Mouse (Mus musculus): Measurements from ENCODE around the gene Endov.

The Endov gene

DNA sequence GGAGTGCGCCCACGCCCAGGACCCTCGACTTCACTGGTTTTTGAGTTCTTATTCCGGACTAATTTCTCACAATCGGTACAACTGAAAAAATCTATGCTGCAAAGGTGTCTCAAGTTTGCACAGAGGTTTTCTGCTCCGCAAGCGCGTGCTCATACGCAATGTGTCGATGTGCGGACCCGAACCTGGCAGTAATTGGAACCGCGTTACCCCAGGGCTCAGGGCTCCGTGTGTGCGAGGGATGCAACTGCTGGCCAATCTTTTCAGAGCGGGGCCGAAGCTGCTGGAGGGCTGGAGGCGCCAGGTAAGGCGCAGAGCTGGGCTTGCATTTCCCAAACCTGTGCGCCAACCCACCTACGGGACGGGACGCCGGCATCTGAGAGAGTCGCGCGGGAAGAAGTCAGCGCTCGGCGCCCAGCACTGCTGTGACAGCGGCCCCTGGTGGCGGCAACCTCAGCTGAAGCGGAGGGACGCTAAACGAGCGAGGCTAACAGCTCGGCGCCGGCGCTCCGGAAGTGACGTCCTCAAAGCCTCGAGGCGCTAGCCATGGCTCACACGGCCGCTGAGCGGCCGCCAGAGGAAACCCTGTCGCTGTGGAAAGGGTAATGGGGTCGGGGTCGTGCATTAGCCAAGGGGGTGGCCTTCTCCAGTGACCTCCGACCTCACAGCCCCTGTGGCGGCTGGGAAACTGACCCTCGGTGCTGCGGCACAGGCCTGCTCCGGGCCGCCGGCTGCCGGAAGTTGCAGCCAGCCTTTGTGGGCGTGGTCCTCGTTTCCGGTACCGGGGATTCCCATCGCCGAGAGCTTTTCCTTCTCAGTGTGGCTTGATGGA, at the start of gene Endov:
TSS of gene Endov (plus strand) at position 487 of the 829 bp plus-strand sequence.
- peak; percentile 36 for DNase-seq (ENCODE audit: extremely low read depth, low read depth, low spot score)

DNA sequence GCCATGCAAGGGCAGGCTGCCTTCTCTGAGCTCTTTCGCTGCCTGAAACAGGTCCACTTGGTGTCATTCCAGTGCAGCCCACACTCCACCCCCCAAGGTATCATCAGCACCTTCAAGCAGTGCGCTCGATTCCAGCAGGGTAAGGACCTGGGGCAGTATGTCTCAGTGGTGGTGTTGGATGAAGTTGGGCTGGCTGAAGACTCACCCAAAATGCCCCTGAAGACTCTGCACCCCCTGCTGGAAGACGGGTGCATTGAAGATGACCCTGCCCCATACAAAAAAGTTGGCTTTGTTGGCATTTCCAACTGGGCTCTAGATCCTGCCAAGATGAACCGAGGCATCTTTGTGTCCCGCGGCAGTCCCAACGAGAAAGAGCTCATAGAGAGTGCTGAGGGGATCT, 48.9 kb upstream of the Endov start:
- DNase-seq (ENCODE audit: extremely low read depth, low read depth, low spot score): no peak

DNA sequence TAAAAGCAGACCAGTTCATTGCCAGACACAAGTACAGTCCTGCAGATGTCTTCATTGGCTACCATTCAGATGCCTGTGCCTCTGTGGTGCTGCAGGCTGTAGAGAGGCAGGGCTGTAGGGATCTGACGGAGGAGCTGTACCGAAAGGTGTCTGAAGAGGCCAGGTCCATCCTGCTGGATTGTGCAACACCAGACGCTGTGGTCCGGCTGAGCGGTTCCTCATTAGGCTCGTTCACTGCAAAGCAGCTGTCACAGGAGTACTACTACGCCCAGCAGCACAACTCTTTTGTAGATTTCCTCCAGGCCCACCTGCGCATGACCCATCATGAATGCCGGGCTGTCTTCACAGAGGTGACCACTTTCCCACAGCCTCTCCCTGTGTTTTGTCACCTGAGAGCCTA, 47.7 kb upstream of the Endov start:
- DNase-seq (ENCODE audit: extremely low read depth, low read depth, low spot score): no peak

- DNase-seq (ENCODE audit: extremely low read depth, low read depth, low spot score): no peak
Observed at GRCm38 (mm10) chr11:119456097-119456496, 35.0 kb upstream of the Endov start.

- no peak for DNase-seq (ENCODE audit: extremely low read depth, low read depth, low spot score)
Observed at GRCm38 (mm10) chr11:119477876-119478275, 13.3 kb upstream of the Endov start.

DNA sequence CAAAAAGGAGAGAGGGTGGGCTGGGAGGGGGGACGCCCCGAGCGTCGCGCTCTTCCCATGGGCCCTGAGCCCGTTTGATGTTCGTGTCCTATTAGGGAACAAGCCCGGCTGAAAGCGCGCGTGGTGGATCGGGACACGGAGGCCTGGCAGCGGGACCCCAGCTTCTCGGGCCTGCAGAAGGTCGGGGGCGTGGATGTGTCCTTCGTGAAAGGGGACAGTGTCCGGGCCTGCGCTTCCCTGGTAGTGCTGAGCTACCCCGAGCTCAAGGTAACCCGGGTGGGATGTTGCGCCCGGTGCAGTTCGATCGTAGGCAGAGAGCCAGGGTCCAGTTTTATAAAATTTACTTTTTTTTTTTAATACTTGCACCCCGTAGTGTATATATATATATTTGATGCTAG, 542 bp downstream of the Endov start:
- no peak for DNase-seq (ENCODE audit: extremely low read depth, low read depth, low spot score)

- DNase-seq (ENCODE audit: extremely low read depth, low read depth, low spot score): no peak
Observed at GRCm38 (mm10) chr11:119492830-119493229, 1.7 kb downstream of the Endov start.

DNA sequence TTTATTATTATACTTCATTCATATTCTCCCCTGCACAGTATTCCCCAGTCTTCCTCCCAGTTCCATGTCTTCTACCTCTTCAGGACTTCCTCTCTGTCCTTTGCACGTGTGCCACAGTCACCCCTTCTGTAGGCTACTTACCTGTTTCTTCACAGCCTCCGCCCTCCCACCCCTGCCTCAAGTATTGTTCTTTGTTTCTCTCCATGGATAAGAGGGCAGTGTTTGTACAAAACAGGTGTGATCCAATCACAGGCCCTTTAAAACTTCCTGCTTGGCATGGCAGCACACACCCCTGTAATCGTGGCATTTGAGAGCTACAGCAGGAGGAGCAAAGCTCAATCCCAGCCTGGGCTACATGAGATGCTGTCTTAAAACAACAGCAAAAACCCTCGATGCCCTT, 2.4 kb downstream of the Endov start:
- DNase-seq (ENCODE audit: extremely low read depth, low read depth, low spot score): no peak

- DNase-seq (ENCODE audit: extremely low read depth, low read depth, low spot score): no peak
Observed at GRCm38 (mm10) chr11:119496147-119496546, 5.0 kb downstream of the Endov start.

GRCm38 (mm10) chr11:119497451-119497850, 6.3 kb downstream of the Endov start:
- DNase-seq (ENCODE audit: extremely low read depth, low read depth, low spot score): no peak

GRCm38 (mm10) chr11:119499297-119499696, 8.2 kb downstream of the Endov start:
- DNase-seq (ENCODE audit: extremely low read depth, low read depth, low spot score): no peak

- DNase-seq (ENCODE audit: extremely low read depth, low read depth, low spot score): no peak
Observed at GRCm38 (mm10) chr11:119500011-119500410, 8.9 kb downstream of the Endov start.

DNA sequence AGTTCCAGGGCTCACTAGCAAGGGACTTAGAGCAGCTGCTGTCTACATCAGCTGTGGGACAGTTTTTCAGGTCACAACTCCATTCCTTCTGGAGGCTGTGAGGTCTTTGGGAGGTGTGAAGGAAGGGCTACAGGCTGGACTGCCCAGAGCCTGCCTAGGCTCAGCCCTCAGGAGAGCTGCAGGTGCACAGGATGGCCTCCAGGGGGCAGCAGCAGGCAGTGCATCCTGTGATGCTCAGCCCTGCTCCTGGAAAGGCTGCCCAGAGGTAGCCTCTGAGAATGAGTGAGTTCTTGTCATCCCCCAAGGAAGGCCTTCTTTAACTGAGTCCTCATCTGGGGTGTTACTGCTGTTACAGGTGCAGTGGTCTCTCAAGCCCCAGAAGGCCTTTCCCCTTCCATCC, 12.5 kb downstream of the Endov start:
- DNase-seq (ENCODE audit: extremely low read depth, low read depth, low spot score): no peak

GRCm38 (mm10) chr11:119506386-119506785, 15.2 kb downstream of the Endov start:
- no peak for DNase-seq (ENCODE audit: extremely low read depth, low read depth, low spot score)

DNA sequence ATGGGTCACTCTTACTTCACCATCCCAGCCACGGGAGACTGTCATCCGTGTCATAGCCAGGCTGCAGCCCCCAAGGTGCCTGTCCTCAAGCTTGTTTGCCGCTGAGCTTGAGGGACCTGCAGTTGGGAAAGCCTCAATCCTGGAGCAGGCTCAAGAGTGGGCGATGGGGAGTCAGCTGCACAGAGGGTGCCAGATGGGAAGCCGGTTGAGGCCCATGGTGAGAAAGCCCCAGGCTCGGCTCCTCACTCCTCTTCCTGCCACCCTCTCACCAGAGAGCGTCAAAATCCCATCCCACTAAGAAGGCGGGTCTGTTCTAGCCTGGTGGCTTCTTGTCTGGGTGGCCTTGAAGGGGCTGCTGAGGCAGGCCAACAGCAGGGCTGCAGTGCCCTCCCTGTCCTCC, 16.6 kb downstream of the Endov start:
- DNase-seq (ENCODE audit: extremely low read depth, low read depth, low spot score): no peak

GRCm38 (mm10) chr11:119509165-119509776, 18.1 kb downstream of the Endov start:
- DNase-seq (ENCODE audit: extremely low read depth, low read depth, low spot score): no peak

- DNase-seq (ENCODE audit: extremely low read depth, low read depth, low spot score): no peak
Observed at GRCm38 (mm10) chr11:119513038-119513659, 22.0 kb downstream of the Endov start.

DNA sequence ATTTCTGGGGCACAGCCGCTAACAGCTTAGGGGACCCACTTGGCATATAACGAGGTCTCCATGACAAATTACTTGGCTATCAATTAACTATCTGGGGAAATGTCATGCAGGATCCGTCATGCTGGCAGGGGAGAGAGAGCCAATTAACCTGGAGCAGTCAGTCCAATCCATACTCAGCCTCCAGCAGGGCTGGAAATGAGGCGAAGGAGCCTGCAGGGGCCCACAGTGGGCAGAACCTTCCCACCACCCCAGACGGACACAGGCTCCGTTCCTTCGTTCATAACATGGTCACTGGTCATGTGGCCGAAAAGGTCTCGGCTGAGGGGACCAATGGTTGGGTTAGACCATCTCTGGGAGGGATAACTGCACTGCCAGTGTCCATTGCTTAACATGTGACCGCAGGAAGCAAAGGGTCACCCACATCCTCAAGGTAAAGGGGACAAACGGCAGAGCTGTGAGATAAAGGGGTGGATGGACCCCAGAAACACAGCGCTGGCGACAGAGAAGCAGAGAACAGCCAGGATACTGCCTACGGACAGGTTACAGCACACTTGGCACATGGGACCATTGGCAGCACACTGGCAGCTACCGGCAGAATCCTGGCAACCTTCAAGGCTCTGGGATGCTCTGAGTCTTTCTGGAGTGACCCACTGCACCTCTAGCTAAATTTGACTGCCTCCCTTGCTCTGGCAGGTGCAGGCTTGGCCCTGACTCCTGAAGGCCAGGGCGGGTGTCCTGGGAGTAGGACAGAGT, 23.1 kb downstream of the Endov start:
- DNase-seq (ENCODE audit: extremely low read depth, low read depth, low spot score): peak; percentile 25

DNA sequence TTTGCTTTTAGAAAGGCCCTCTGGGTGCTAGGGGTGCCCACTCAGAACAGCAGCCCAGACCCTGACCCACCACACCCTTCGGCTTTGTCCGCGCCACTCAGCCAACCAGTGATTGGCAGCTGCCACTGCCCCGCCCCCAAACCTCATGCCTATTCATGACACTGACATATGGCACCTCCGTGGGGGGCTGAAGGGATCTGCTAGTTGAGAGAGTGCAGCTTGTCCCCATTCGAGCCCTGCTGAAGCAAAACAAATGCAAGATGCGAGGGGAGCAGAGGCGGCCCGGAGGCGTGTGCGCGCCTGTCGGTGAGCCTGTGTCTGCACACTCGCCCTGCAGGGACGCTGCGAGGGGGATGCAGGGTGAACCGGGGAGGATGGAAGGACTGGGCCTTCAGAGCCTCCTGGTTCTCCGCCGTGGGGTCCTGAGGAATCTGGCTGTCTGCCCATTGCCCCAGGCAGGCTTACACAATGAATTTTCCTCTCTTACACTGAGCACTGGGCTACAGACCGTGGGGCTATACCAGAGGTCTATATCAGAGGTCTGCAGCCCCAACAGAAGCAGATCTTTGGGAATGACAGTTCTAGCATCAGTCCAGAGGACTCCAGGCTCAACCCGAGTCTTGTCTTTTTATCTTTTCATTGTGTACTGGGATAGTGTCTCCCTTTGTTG, 24.0 kb downstream of the Endov start:
- no peak for DNase-seq (ENCODE audit: extremely low read depth, low read depth, low spot score)

- no peak for DNase-seq (ENCODE audit: extremely low read depth, low read depth, low spot score)
Observed at GRCm38 (mm10) chr11:119515823-119516676, 24.9 kb downstream of the Endov start.

Data from fat pad, adult 2 months (tissue).